Mouse (Mus musculus) stomach, postnatal 0 days (tissue): ENCODE results near the gene Ptprk.

Experiments used
- CTCF ChIP-seq: IDR thresholded peaks from 2 replicates; pipeline ENCODE4 v1.5.1; 2016; ENCODE audit warnings: antibody characterized with exemption, low read depth, mild to moderate bottlenecking, moderate library complexity
- EP300 ChIP-seq: optimal IDR thresholded peaks from 2 replicates; pipeline ENCODE3; 2016; ENCODE audit warnings: antibody characterized with exemption

- no peak for TF ChIP-seq CTCF
- no peak for TF ChIP-seq EP300
These were observed 539.8 kb downstream of the Ptprk start for GRCm38 (mm10) chr10:28614396-28614795.
